Mouse (Mus musculus) kidney, embryonic 16.5 days (tissue): ENCODE data around the gene Zfp619. TPM values are rescaled to one million over a fixed set of nuclear protein-coding genes. Genes with fewer than 3 reads are reported as not detected.
A peak's percentile ranks its signal among the peaks of the same experiment; 100 is the strongest.

ENCODE experiments used
- ATAC-seq: fragments of 200-750 bp; cut with Nextera tagmentation; 2 replicates; pipeline ENCODE4 v1.8.0; 2017; ENCODE audit warnings: moderate TSS enrichment; ENCODE audit not compliant: low FRiP score, low TSS enrichment
- H3K27ac ChIP-seq: fragments of 300-500 bp; sonication (generic); 2 replicates; pipeline ENCODE4 v1.5.1; 2014; ENCODE audit warnings: low read length
- H3K27me3 ChIP-seq: fragments of 300-500 bp; sonication (generic); 2 replicates; pipeline ENCODE4 v1.6.1; 2014; ENCODE audit warnings: low read length, control low read depth, mixed read lengths; ENCODE audit not compliant: insufficient read depth
- H3K36me3 ChIP-seq: fragments of 300-500 bp; sonication (generic); 2 replicates; pipeline ENCODE4 v1.6.1; 2014; ENCODE audit warnings: low read length, control low read depth, mixed read lengths; ENCODE audit not compliant: insufficient read depth
- H3K4me1 ChIP-seq: fragments of 300-500 bp; sonication (generic); 2 replicates; pipeline ENCODE4 v1.6.1; 2014; ENCODE audit warnings: low read length, control low read depth, mixed read lengths; ENCODE audit not compliant: insufficient read depth
- H3K4me2 ChIP-seq: fragments of 300-500 bp; sonication (generic); replicated peaks from 2 replicates; pipeline ENCODE4 v1.6.1; 2014; ENCODE audit warnings: low read depth, low read length
- H3K4me3 ChIP-seq: fragments of 300-500 bp; sonication (generic); 2 replicates; pipeline ENCODE4 v1.5.1; 2014; ENCODE audit warnings: mild to moderate bottlenecking, low read length
- H3K9ac ChIP-seq: fragments of 300-500 bp; sonication (generic); replicated peaks from 2 replicates; pipeline ENCODE4 v1.6.1; 2014; ENCODE audit warnings: low read length
- H3K9me3 ChIP-seq: fragments of 300-500 bp; sonication (generic); 2 replicates; pipeline ENCODE4 v1.6.1; 2016; ENCODE audit warnings: low read length, control low read depth
- WGBS: fragments of 180-500 bp; shearing (Covaris S2); extraction: QIAGEN DNeasy Blood & Tissue Kit; methylation state at CpG from one replicate; pipeline ENCODE4 v1.1.7; 2014; 5-methylcytosine and 5-hydroxymethylcytosine counted together
- polyA plus RNA-seq: library from polyadenylated mRNA; unstranded; fragments of >200 nt; fragmentation: Nextera tagmentation; extraction: Ambion mirVana; gene quantifications from 2 replicates; pipeline ENCODE4 v1.2.1, GENCODE M21; 2015

Zfp619 gene
- polyA plus RNA-seq, 1 experiment from 2014 or later, result 2.0 TPM

DNA sequence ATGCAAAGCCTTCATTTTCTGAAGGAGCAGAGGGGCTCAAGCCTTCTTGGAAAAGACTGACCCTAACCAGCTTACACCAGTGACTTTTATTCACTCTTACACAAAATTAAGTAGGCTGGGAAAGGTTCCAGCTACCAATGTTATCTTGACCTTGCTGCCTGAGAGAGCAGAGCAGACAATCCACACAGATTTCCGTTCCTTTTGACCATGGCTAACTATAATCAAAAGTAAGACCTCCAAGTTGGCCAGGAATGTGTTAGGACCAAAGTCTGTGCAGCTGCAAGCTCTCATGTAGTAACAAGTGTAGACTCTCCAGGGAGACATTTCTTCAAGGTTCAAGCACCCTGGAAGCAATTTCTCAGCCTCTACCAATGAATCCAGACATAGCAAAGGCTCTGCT lies 25.6 kb downstream of the Zfp619 start:
- no peak overlapping the region for H3K9ac ChIP-seq
- H3K27ac ChIP-seq, result no peak overlapping the region
- H3K4me1 ChIP-seq, result 0 out of 2 replicates have a peak, but pooled peaks cover 4% of the 10 kb centered on the region
- WGBS, result 59% methylated on average over 1 of the region's 1 CpGs
- ATAC-seq, result peak; percentile 16; the same call in 1 of the 2 replicates
- H3K4me3 ChIP-seq, result no peak overlapping the region
- H3K4me2 ChIP-seq, result no peak overlapping the region
- H3K36me3 ChIP-seq, result peaks cover 5% of the 10 kb centered on the region; the same call in 1 of the 2 replicates
- H3K27me3 ChIP-seq, result no peaks in the 10 kb centered on the region
- no peaks in the 10 kb centered on the region for H3K9me3 ChIP-seq

DNA sequence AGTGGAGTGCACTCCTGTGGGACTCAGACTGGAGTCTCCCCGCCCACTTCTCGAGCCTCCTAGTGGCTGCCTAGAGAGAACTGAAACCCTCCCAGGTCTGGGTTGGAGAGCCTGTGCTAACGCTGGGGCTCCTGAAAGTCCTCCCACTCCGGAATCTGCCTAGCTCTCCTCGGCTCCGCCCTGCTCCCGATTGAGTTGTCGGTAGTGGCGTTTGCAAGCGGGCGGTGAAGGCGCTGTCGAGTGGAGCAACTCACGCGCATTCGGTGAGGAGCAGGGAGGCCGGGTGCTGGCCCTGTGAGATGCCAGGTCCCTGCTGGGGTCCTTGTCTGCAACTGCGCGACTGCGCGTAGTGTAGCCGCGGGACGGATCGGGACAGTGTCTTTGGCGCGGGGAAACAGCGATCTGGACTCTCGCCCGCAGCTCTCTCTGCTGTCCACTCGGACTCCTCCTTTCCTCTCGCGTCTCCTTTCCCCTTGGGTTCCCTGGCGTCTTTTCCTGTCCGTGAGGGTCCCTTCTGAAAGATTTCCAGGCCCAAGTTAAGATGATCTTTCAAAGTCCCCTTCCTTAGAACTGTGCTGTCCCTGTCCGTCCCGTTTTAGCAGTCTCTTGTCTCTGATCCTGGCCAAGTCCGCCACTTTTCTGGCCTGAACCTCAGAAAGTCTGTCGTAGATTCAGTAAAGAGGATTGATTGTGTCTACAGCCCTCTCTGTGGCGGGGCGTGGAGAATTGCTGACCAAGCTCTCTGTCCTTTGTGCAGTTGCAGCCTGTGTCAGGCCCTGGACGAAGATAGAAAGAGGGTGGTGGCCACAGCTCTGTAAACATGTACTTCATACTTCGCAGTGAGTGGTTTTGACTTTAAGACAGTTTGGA lies 26.9 kb downstream of the Zfp619 start:
- Histone ChIP-seq H3K4me3 (peak overlapping the region; percentile 71), H3K9ac (peak overlapping the region; percentile 90), H3K27me3 (no peaks in the 10 kb centered on the region), H3K9me3 (no peaks in the 10 kb centered on the region), H3K4me2 (peak overlapping the region; percentile 76), H3K4me1 (0 out of 2 replicates have a peak, but pooled peaks cover 4% of the 10 kb centered on the region), H3K36me3 (peaks cover 2% of the 10 kb centered on the region; the same call in 1 of the 2 replicates), H3K27ac (peak overlapping the region; percentile 98)
- ATAC-seq, result peak; percentile 97
- under 1% methylated on average over 43 of the region's 43 CpGs for WGBS

GRCm38 (mm10) chr7:39545134-39545533 lies 27.6 kb downstream of the Zfp619 start:
- H3K4me1 ChIP-seq, result 0 out of 2 replicates have a peak, but pooled peaks cover 4% of the 10 kb centered on the region
- no peak for ATAC-seq
- peak overlapping the region; percentile 71 for H3K4me3 ChIP-seq
- H3K9me3 ChIP-seq, result no peaks in the 10 kb centered on the region
- no peaks in the 10 kb centered on the region for H3K36me3 ChIP-seq
- peak overlapping the region; percentile 98 for H3K27ac ChIP-seq
- no peaks in the 10 kb centered on the region for H3K27me3 ChIP-seq
- H3K9ac ChIP-seq, result peak overlapping the region; percentile 90
- WGBS, result 37% methylated on average over 10 of the region's 10 CpGs
- H3K4me2 ChIP-seq, result peak overlapping the region; percentile 76

- no peaks in the 10 kb centered on the region for H3K27me3 ChIP-seq
- 92% methylated on average over 2 of the region's 2 CpGs for WGBS
These were observed 31.8 kb downstream of the Zfp619 start for GRCm38 (mm10) chr7:39549336-39549735.

GRCm38 (mm10) chr7:39551976-39552891 lies 34.7 kb downstream of the Zfp619 start:
- Histone ChIP-seq H3K9ac (peak overlapping the region; percentile 89), H3K27ac (peak overlapping the region; percentile 95), H3K4me3 (peak overlapping the region; percentile 86), H3K36me3 (peaks cover 4% of the 10 kb centered on the region; the same call in 1 of the 2 replicates), H3K4me1 (0 out of 2 replicates have a peak, but pooled peaks cover 7% of the 10 kb centered on the region), H3K4me2 (peak overlapping the region; percentile 56), H3K27me3 (no peaks in the 10 kb centered on the region), H3K9me3 (no peaks in the 10 kb centered on the region)
- ATAC-seq, result peak; percentile 100
- 3% methylated on average over 52 of the region's 52 CpGs for WGBS

More at GRCm38 (mm10) chr7:39549336-39549735, 31.8 kb downstream of the Zfp619 start:
- Histone ChIP-seq H3K9me3 (no peaks in the 10 kb centered on the region), H3K4me2 (no peak overlapping the region), H3K4me1 (0 out of 2 replicates have a peak, but pooled peaks cover 7% of the 10 kb centered on the region), H3K9ac (no peak overlapping the region), H3K4me3 (no peak overlapping the region), H3K36me3 (no peaks in the 10 kb centered on the region), H3K27ac (no peak overlapping the region)
- ATAC-seq, result no peak

DNA sequence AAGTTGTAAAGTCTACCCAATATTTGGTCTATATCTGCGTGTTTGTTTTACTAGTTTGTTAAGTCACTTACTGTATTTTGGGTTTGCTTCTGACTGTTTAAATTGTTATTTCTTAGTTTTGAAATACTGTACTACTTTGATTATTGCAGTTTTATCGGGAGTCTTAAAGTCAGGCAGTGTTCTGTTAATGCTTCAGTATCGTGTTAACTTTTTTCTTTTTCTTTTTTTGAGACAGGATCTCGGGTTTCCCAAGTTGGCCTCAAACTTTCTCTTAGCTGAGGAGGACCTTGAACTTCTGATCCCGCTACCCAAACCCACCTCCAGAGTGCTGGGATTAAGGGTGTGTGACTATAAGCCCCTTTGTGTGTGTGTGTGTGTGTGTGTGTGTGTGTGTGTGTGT lies 35.4 kb downstream of the Zfp619 start:
- Histone ChIP-seq H3K9me3 (no peaks in the 10 kb centered on the region), H3K27me3 (no peaks in the 10 kb centered on the region), H3K9ac (peak overlapping the region; percentile 47; the same call in 1 of the 2 replicates), H3K36me3 (peaks cover 4% of the 10 kb centered on the region; the same call in 1 of the 2 replicates), H3K4me3 (peak overlapping the region; percentile 86), H3K27ac (no peak overlapping the region; the same call in 1 of the 2 replicates), H3K4me2 (peak overlapping the region; percentile 56), H3K4me1 (0 out of 2 replicates have a peak, but pooled peaks cover 7% of the 10 kb centered on the region)
- no peak for ATAC-seq
- 6% methylated on average over 5 of the region's 5 CpGs for WGBS

- Histone ChIP-seq H3K36me3 (peaks cover 4% of the 10 kb centered on the region; the same call in 1 of the 2 replicates), H3K4me3 (no peak overlapping the region), H3K27ac (no peak overlapping the region), H3K27me3 (no peaks in the 10 kb centered on the region), H3K9ac (no peak overlapping the region), H3K4me1 (0 out of 2 replicates have a peak, but pooled peaks cover 7% of the 10 kb centered on the region), H3K4me2 (no peak overlapping the region), H3K9me3 (no peaks in the 10 kb centered on the region)
- 67% methylated on average over 4 of the region's 4 CpGs for WGBS
- ATAC-seq, result no peak
These were observed 36.3 kb downstream of the Zfp619 start for GRCm38 (mm10) chr7:39553871-39554270.

DNA sequence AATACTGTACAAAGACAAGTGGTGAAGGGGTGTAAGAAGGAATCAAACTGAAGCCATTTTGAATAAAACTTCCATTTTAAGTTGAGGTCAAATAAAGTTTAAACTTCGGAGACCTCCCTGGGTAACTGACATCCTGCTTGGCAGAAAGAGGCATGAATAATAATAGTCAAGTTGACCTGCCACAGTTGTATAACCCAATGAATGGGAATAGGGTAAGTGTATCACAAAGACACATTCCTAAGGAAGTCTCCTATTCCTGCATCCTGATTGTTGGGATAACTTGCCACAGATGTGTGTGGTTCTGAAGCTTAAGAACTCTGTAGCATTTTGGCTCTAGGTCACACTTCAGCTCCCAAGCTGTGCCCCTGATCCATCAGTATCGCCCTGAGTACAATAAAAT lies 62.5 kb downstream of the Zfp619 start:
- Histone ChIP-seq H3K27ac (no peak overlapping the region), H3K4me1 (no peaks in the 10 kb centered on the region), H3K4me2 (no peak overlapping the region), H3K27me3 (no peaks in the 10 kb centered on the region), H3K9me3 (no peaks in the 10 kb centered on the region), H3K36me3 (no peaks in the 10 kb centered on the region), H3K9ac (no peak overlapping the region), H3K4me3 (no peak overlapping the region)
- WGBS, result 78% methylated on average over 2 of the region's 2 CpGs
- ATAC-seq, result no peak

GRCm38 (mm10) chr7:39580601-39581000 lies 63.0 kb downstream of the Zfp619 start:
- ATAC-seq, result no peak
- no peaks in the 10 kb centered on the region for H3K9me3 ChIP-seq
- no peak overlapping the region for H3K4me2 ChIP-seq
- H3K4me1 ChIP-seq, result no peaks in the 10 kb centered on the region
- no peaks in the 10 kb centered on the region for H3K36me3 ChIP-seq
- H3K9ac ChIP-seq, result no peak overlapping the region
- no peak overlapping the region for H3K27ac ChIP-seq
- no peak overlapping the region for H3K4me3 ChIP-seq
- 98% methylated on average over 2 of the region's 2 CpGs for WGBS
- no peaks in the 10 kb centered on the region for H3K27me3 ChIP-seq
